Mouse (Mus musculus): ENCODE measurements at regions not wholly inside any gene's neighbourhood (a gene's known extent, or its start where the extent isn't known, plus 50 kb on each side); places are given as distances from the start of the nearest gene placed in this dataset.

GRCm38 (mm10) chr12:106182923-106183322, 172.9 kb downstream of the Vrk1 start:
- TF ChIP-seq GATA1 (IDR thresholded peaks at IDR 0.05; ENCODE audit: low read length) (no peak), TAL1 (IDR thresholded peaks at IDR 0.05; ENCODE audit: low read length) (no peak)
